Mouse (Mus musculus) myocyte (in vitro differentiated cells): ENCODE results near the gene Lrrc36.

Source experiments
- CEBPB ChIP-seq: IDR thresholded peaks from 2 replicates; pipeline ENCODE4 v1.6.1; 2011; ENCODE audit warnings: mild to moderate bottlenecking, moderate library complexity; ENCODE audit not compliant: poor library complexity, insufficient read depth, severe bottlenecking
- E2F4 ChIP-seq: IDR thresholded peaks from one replicate; pipeline ENCODE4 v1.6.1; 2011; ENCODE audit warnings: mild to moderate bottlenecking, control low read depth, moderate library complexity; ENCODE audit not compliant: insufficient read depth
- MAX ChIP-seq: IDR thresholded peaks from one replicate; pipeline ENCODE4 v1.6.1; 2011; ENCODE audit warnings: low read depth, mild to moderate bottlenecking, control low read depth
- MYOD1 ChIP-seq, 3 experiments: IDR thresholded peaks; one replicate each; pipeline ENCODE4 v1.6.1; 2011; ENCODE audit warnings: control low read depth in 2 of 3, low read depth in 2 of 3, mild to moderate bottlenecking in 2 of 3, moderate library complexity in 1 of 3; ENCODE audit not compliant: insufficient read length in 2 of 3, control insufficient read depth in 1 of 3
- MYOG ChIP-seq, 3 experiments: IDR thresholded peaks; one replicate each; pipeline ENCODE4 v1.6.1; 2011; ENCODE audit warnings: control low read depth in 2 of 3, low read depth in 2 of 3, mild to moderate bottlenecking in 2 of 3; ENCODE audit not compliant: insufficient read length in 2 of 3, control insufficient read depth in 1 of 3, insufficient read depth in 1 of 3
- POLR2A ChIP-seq: IDR thresholded peaks from one replicate; pipeline ENCODE4 v1.6.1; 2011; ENCODE audit warnings: low read depth, mild to moderate bottlenecking, control low read depth, moderate library complexity; ENCODE audit not compliant: insufficient read length
- POLR2AphosphoS2 ChIP-seq: IDR thresholded peaks from one replicate; pipeline ENCODE4 v1.6.1; 2011; ENCODE audit warnings: low read depth, control low read depth; ENCODE audit not compliant: insufficient read length
- TCF12 ChIP-seq: IDR thresholded peaks from one replicate; pipeline ENCODE4 v1.6.1; 2011; ENCODE audit warnings: mild to moderate bottlenecking, control low read depth; ENCODE audit not compliant: poor library complexity, insufficient read depth, severe bottlenecking
- TCF3 ChIP-seq: IDR thresholded peaks from one replicate; pipeline ENCODE4 v1.6.1; 2011; ENCODE audit warnings: low read depth, control low read depth; ENCODE audit not compliant: insufficient read length
- USF1 ChIP-seq: IDR thresholded peaks from one replicate; pipeline ENCODE4 v1.6.1; 2011; ENCODE audit warnings: low read depth, mild to moderate bottlenecking, control low read depth, moderate library complexity

DNA sequence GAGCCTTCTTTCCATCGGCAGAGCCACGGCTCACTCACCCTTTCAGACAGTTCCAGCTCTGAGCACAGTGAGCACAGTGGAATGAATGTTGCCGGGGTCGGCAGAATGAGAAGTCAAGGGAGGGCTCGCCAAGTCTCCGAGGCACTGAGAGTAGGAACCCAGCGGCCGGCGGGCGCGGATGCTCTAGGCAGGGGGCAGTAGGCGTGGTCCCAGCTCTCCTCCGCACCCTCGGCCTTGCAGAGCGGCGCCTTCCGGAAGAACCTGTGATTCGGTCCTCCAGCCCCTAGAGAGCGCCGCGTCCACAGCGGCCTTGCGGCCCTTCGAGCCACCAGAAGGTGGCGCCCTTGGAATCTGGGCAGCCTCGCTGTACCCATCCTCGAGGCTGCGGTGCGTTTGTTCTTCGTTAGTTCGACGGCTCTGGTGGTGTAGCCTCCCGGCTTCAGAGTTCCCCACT lies 38.8 kb upstream of the Lrrc36 start:
- TF ChIP-seq POLR2A: no peak
- no peak for TF ChIP-seq USF1
- TF ChIP-seq TCF3: no peak
- TF ChIP-seq POLR2AphosphoS2: no peak
- no peak for TF ChIP-seq MYOD1 (IDR thresholded peaks at IDR 0.05; ENCODE audit: control insufficient read depth in 1 of 3, insufficient read length in 2 of 3, low read depth in 2 of 3)
- TF ChIP-seq TCF12: no peak
- TF ChIP-seq MAX: no peak
- TF ChIP-seq MYOG (IDR thresholded peaks at IDR 0.05; ENCODE audit: control insufficient read depth in 1 of 3, insufficient read depth in 1 of 3, insufficient read length in 2 of 3, low read depth in 2 of 3): no peak
- no peak for TF ChIP-seq CEBPB
- no peak for TF ChIP-seq E2F4
